Mouse (Mus musculus) ZHBTc4 (cell line): ENCODE measurements around the gene Sgms1.
"Not testable (repeated sequence)": the region's sequence is repeated elsewhere in the genome, so short reads cannot be mapped to it uniquely, and the experiment has no call there.

Experiments used
- DNase-seq: peaks from one replicate; pipeline ENCODE4 v3.0.0-alpha.2; 2011; ENCODE audit warnings: low read depth, low spot score

Gene Sgms1

GRCm38 (mm10) chr19:32326156-32326555 is 63.4 kb downstream of the Sgms1 start:
- DNase-seq: no peak

GRCm38 (mm10) chr19:32325100-32325768 is 64.3 kb downstream of the Sgms1 start:
- no peak for DNase-seq

GRCm38 (mm10) chr19:32324550-32324949 is 65.0 kb downstream of the Sgms1 start:
- no peak for DNase-seq

- DNase-seq: no peak
Measured at GRCm38 (mm10) chr19:32323070-32323469, 66.4 kb downstream of the Sgms1 start.

- peak; percentile 19 for DNase-seq
Measured at GRCm38 (mm10) chr19:32322429-32323035, 67.0 kb downstream of the Sgms1 start.

GRCm38 (mm10) chr19:32320366-32320666 is 69.2 kb downstream of the Sgms1 start:
- DNase-seq: peak; percentile 86

- peak; percentile 15 for DNase-seq
Measured at GRCm38 (mm10) chr19:32319531-32320365, 69.8 kb downstream of the Sgms1 start.

- peak; percentile 55 for DNase-seq
Measured at GRCm38 (mm10) chr19:32319057-32319456, 70.5 kb downstream of the Sgms1 start.

GRCm38 (mm10) chr19:32317347-32317746 is 72.2 kb downstream of the Sgms1 start:
- not testable (repeated sequence) for DNase-seq

GRCm38 (mm10) chr19:32313304-32313703 is 76.2 kb downstream of the Sgms1 start:
- DNase-seq: no peak

GRCm38 (mm10) chr19:32311762-32312161 is 77.8 kb downstream of the Sgms1 start:
- no peak for DNase-seq

- no peak for DNase-seq
Measured at GRCm38 (mm10) chr19:32311063-32311462, 78.5 kb downstream of the Sgms1 start.

GRCm38 (mm10) chr19:32310483-32310882 is 79.0 kb downstream of the Sgms1 start:
- DNase-seq: peak; percentile 49

- no peak for DNase-seq
Measured at GRCm38 (mm10) chr19:32309346-32309745, 80.2 kb downstream of the Sgms1 start.

- DNase-seq: no peak
Measured at GRCm38 (mm10) chr19:32308311-32308710, 81.2 kb downstream of the Sgms1 start.

- DNase-seq: no peak
Measured at GRCm38 (mm10) chr19:32304898-32305297, 84.6 kb downstream of the Sgms1 start.

- DNase-seq: peak; percentile 28
Measured at GRCm38 (mm10) chr19:32304008-32304873, 85.3 kb downstream of the Sgms1 start.

GRCm38 (mm10) chr19:32302835-32303381 is 86.6 kb downstream of the Sgms1 start:
- no peak for DNase-seq

GRCm38 (mm10) chr19:32301568-32301967 is 87.9 kb downstream of the Sgms1 start:
- DNase-seq: no peak

GRCm38 (mm10) chr19:32298221-32298620 is 91.3 kb downstream of the Sgms1 start:
- no peak for DNase-seq

GRCm38 (mm10) chr19:32296863-32297262 is 92.7 kb downstream of the Sgms1 start:
- DNase-seq: no peak
